Mouse (Mus musculus) megakaryocyte-erythroid progenitor cell, adult 5 weeks (primary cell): ENCODE results near the gene Gab2. TPM values are rescaled to one million over a fixed set of nuclear protein-coding genes. Genes with fewer than 3 reads are reported as not detected.

Experiments
- polyA plus RNA-seq: library from polyadenylated mRNA; stranded (reverse); fragments of >175 nt; gene quantifications from 2 replicates; pipeline ENCODE4 v1.2.3, GENCODE M21; 2012

The Gab2 gene
- 4.2 and 5.9 TPM in 2 replicates for polyA plus RNA-seq

GRCm38 (mm10) chr7:97081242-97081958 lies at the start of gene Gab2:
Gab2 (plus strand) TSS chr7:97081586.

GRCm38 (mm10) chr7:97331726-97332666 lies 250.6 kb downstream of the Gab2 start, which contains the start of the genes Usp35 and Kctd21:
Usp35 (minus strand) TSS chr7:97332020.
Kctd21 (plus strand) TSS chr7:97332327.

Other genes starting within 250 kb of the Gab2 start
- gene Nars2, start 130.1 kb upstream of the Gab2 start, polyA plus RNA-seq: 3.5 TPM in 2 replicates